Mouse (Mus musculus): ENCODE data around the gene Ccdc141.
"Not testable (repeated sequence)": the region's sequence is repeated elsewhere in the genome, so short reads cannot be mapped to it uniquely, and the experiment has no call there.

Ccdc141 gene

DNA sequence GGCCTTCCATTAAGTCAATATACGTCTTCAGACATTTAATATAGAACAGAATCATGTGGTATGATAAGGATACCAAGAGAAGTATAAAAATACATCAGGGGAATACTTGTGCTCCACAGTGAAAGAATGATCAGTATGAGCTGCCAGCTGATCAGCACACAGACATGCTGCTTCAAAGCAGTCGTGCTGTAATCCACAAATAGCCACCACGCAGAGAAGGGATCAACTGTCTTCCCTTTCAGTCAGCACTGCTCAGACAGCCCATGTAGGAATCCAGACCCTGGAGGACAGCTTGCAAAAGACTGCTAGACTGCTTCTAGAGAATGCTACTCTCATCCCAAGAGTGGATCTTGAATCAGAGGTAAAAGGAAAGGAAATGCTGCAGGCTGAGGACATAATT, 127.5 kb downstream of the Ccdc141 start:
- no peak for DNase-seq

GRCm38 (mm10) chr2:77039683-77040082, 130.8 kb downstream of the Ccdc141 start:
- DNase-seq, result no peak

- DNase-seq, result no peak
Observed at GRCm38 (mm10) chr2:77039281-77039680, 131.2 kb downstream of the Ccdc141 start.

GRCm38 (mm10) chr2:77037211-77037610, 133.2 kb downstream of the Ccdc141 start:
- no peak for DNase-seq

GRCm38 (mm10) chr2:77034112-77034511, 136.3 kb downstream of the Ccdc141 start:
- DNase-seq, result no peak

DNA sequence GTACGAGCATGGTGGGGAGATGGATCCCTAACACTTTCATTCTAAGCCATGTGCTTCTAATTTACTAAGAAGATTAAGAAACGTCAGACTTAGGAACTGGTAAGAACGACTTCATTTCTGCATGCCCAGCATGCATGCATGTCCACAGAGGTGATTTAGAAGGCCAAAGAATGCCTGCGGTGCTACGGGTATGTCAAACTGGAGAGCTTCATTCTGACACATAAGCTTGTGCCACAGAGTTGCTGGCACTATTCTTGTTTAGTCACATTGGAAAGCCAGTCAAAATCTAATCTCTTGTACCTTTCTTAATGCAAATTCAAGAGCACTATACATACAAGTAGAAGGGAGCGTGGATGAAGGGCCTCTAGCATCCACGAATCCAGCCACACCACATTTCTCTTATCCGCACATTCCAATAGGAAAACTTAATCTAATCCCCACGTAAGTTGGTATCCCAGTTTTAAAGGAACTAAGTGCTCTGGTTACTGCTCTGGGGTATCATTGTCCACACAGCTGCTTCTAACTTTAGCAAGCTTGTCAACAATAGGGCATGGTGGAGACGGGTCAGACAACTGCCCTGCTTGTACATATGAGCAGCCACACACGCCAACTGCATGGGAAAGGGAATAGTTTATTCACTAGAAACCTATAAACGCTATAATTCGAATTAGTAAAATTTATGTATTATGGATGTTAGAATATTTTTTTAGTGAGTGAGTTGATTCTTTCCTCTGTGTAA, 136.9 kb downstream of the Ccdc141 start:
- DNase-seq, result no peak

DNA sequence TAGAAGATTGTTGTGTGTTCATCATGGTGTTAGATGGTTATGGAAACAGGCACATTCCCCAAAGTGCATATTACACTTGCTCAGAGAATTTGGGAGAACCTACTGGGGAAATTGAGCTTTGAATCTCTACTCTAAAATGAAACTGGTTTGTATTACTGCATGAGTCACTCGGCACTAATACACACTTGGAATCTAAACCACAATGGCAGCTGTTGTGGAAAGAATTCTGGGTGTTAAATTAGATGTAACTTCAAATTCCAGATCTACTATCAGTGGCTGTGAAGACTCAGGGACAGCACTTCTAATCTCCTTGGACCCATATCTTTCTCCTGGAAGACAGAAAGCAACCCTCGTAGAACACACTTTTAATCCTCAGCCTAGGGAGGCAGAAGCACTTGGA, 149.8 kb downstream of the Ccdc141 start:
- no peak for DNase-seq

GRCm38 (mm10) chr2:77017735-77018134, 152.7 kb downstream of the Ccdc141 start:
- no peak for DNase-seq

- not testable (repeated sequence) for DNase-seq
Observed at GRCm38 (mm10) chr2:77013449-77013848, 157.0 kb downstream of the Ccdc141 start.

- DNase-seq, result no peak
Observed at GRCm38 (mm10) chr2:77011981-77012380, 158.5 kb downstream of the Ccdc141 start.

- no peak for DNase-seq
Observed at GRCm38 (mm10) chr2:77007015-77007414, 163.4 kb downstream of the Ccdc141 start.

GRCm38 (mm10) chr2:77003148-77003547, 167.3 kb downstream of the Ccdc141 start:
- DNase-seq, result no peak

DNA sequence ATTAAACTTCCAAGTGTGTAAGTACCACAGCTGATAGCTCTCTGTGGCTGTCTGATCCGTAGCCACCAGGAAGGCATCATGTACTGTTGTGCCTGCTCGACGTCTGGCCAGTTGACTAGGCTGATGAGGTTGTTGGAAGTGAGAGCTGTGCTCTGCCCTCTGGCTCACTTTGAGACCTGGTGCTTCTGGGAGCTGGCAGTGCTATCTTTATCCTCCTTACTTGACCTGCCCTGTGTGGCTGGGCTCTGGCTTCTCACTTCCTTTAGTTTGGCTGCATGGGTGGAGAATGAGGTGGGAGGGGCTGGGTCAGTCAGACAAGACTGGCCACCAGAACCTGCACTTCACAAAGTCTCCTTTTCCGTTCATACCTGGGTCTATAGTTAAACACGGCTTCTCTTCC, 172.1 kb downstream of the Ccdc141 start:
- no peak for DNase-seq

GRCm38 (mm10) chr2:76992493-76993201, 177.8 kb downstream of the Ccdc141 start:
- DNase-seq, result no peak

- no peak for DNase-seq
Observed at GRCm38 (mm10) chr2:76987317-76987716, 183.1 kb downstream of the Ccdc141 start.

GRCm38 (mm10) chr2:76984384-76984783, 186.1 kb downstream of the Ccdc141 start:
- no peak for DNase-seq

DNA sequence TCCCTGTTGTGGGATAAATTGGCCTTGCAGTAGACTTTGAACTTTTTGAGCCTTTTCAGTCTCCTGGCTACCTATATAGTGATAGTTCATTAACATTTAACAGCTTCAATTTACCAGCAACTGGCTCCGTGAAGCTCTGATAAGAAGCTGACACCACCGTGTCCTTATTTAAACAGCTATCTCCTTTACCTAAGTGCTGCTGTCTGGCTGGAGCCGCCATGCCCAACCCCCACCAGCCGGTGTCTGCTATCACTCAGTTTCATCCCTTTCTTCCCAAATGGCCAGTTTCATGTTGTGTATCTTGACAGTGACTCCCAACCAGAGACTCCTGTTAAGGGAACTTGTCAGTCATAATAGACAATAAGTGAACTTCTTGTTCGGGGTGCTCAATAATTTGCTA, 186.8 kb downstream of the Ccdc141 start:
- DNase-seq, result no peak

DNA sequence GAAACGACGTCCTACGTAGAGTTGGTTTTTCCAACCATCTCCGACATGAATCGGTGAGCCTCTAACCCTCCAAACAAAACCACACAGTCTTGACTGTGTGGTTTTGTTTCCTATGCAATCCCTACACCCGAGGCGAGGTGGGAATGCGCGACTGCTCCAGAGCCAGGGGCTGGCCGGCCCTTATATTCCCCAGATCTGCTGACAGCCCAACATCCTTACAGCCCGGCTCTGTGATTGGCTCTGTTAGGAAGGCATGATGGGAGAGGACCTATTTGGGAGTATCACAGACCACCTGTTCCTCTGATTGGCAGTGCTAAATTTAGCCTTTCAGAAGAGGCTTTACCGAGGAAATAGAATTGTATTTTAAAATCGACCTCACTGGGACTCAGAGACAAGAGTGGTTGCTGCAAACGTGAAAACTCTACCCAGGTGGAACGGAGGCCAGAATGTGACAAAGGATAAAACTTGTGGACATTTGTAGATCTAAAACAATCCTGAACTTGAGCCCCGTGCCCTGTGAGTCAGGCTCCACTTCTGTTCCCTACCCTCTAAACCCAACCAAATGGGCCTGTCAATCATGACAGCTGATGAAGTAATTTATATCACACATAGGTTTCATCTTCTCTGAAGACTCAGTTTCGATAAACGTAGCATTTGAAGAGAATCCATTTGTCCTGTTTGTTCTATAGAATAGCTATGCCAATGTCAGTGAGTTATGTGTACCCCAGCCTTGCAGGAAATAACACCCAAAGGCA, 187.9 kb downstream of the Ccdc141 start, which contains the start of gene Ttn:
Gene Ttn (minus strand): TSS at position 157 of the 755 bp plus-strand sequence.
- no peak for DNase-seq

GRCm38 (mm10) chr2:76981717-76982116, 188.7 kb downstream of the Ccdc141 start:
- DNase-seq, result no peak

DNA sequence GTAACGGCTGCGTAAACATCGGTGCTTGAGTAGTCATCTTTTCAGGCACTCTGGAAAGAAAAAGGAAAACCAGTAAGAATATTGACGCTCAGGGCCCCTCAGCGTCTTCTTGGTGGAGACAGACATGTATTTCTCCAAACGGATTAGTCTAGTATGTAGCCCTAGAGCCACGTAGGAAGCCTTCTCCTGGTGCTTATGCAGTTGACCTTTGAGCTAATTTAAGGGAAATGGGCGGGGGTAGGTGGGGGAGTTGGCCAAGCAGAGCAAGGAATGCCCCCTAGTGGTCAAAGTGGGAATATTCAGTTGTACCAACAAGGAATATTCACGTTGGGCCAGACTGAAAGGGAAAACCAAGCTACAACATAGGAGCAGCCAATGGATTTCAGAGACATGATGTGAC, 190.3 kb downstream of the Ccdc141 start:
- peak; percentile 53 for DNase-seq

DNA sequence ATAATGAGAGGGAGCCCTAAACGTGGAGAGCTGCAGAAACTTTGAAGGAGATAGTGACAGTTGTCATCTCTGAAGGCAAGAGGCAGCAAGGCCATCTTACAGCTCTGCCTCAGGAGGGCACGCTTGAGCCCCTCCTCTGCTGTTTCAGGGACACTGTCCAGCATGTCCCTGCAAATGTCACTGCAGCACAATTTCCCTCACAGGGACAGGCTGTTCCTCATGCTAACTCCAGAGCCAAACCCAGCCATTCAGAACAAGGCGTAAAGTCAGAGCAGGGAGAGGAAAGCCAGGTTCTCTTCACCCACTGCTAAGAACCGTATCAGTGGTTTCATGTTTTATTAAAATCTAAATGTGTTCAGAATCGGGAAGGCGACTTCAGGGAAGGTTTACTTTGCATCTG, 192.8 kb downstream of the Ccdc141 start:
- DNase-seq, result no peak

DNA sequence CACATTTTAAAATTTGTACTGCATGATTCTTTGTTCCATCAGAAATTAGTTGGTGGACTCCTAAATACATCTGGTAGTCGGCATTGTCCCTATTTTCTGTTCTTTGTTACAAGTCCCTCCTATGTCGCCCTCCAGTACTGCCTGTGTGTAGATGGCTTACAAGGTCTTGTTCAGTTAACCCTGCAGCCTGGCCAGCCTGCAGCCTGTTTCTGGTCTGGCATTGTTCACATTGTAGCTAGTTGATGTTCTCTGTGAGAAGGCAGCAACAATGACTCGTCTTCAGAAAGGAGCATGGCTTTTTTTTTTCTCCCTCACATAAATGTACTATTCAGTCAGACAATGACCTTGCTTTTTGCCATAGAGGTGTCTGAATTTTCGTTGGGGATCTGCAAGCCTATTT, 198.4 kb downstream of the Ccdc141 start:
- no peak for DNase-seq

DNA sequence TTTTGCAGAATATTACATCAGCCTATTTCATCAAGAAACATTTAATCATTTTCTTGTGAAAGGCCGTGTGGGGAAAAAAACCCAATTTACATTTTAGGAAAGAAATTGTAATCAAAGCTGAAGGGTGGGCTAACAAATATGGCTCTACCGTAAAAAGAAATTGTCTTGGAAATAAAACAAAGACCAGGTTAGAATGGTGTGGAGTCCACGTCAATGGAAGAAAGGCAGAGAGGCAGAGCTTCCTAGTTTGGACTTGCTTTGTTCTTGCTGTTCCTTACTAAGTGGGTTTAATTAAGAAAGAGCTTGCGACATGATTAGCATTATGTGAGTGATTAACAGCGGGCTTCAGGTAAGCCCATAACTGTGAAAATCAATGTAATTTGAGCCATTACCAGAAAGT, 199.4 kb downstream of the Ccdc141 start:
- DNase-seq, result no peak

- DNase-seq, result no peak
Observed at GRCm38 (mm10) chr2:76970669-76971068, 199.8 kb downstream of the Ccdc141 start.
